Mouse (Mus musculus) kidney, adult 18-20 months (tissue): Measurements from ENCODE around the gene Scin.

ENCODE experiments used
- DNase-seq: peaks from one replicate; pipeline ENCODE4 v3.0.0; 2021

The Scin gene

DNA sequence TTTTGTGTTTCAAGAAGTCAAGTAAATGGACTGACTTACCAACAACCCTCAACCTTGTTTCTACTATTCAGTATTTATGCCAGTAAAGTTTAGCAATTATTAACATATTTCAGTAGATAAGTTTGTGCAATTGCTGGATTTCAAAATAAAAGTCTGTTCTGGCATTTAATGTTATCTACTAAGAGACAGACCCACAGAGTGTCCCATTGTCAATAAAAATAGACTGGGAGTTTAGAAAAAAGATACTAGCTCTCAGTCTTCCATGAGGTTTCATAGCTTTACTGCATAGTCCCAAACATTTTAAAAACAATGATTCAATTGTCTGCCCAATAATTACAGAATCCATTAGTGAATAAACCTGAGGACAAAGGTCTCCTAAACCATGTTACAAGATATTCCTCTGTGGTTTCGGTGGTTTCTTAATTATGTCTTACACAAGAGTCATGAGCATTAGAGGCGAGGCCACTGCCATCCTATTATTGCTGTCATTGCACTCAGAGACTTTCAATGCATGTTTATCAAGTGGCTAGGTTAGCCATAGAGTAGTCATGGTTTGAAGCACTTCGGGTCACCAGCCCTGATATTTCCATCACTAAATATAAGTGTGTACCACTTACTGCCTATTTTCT is 110.9 kb downstream of the Scin start:
- DNase-seq = no peak

DNA sequence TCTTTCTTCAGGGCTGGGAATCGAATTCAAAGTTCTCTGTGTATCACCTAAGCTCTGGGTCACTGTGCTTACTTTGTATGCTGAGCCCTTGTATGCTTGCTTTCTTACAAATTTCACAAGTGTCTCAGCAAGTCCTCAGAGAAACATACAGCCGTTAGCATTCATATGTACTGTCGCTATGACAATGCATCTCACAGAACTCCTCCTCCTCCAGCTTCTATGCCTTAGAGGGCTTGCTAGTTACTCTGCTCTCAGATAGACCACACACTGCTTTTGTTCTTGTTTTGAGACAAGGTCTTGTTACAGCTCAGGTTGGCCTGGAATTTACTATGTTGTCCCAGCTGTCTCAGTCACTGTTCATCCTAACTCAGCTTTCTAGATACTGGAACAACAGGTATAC is 111.7 kb downstream of the Scin start:
- no peak for DNase-seq

DNA sequence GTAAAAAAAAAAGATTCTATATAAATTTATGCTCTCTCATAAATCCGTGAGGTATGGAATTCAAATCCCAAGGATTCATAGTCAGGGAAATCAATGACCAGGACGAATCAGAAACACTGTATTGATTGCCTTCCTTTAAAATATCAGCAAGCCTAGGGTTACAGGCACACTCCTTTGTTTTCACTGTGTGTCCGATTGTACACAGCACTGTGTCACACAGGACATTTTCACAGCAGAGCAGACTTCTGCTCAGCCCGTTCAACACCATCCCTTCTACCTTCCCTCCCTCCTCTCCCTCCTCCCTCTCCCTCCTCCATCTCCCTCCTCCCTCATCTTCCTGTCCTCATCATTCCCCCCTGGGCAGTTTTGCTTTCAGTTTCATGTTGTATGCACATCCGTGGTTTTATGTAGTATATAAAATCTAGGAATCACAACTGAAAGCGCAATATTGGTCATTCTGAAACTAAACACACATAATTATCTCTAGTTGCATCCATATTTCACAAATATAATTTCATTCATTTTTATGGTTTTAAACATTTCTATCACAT is 116.0 kb downstream of the Scin start:
- no peak for DNase-seq

DNA sequence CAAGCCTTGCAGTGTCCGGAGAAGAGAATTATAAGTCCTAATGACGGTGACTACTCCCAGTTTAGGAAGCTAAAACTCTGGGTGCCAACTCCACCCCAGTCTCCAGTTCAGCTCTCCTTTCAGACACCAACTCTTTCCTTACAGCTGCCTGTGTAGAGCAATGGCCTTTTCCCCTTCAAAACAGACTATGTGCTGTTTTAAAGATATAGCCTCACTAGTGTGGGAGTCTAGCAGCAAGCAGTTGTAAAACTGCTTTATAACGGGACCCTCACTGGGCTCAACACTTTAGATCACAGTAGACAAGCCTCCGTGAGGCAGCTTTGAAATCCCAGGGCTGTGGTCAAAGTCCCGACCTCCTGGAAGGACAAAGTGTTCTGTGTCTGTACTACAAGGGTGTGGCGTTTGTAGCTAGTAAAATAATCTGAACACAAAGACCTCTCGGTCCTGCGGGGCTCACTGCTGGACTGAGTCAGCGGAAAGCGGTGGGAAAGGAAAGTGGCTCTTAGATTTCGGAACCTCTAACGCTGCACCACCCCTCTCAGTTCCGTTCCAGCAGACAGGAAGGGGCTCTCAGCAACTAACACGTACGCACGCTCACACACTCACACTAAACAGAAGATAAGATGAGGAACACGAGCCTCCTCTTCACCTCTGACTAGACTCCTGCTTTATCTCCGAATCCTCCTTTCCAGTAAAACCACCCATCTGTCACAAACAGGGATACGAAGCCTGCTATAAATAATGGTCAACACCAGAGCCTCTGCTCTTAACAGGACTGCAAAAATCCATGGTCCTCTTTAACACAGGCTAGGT is 117.2 kb downstream of the Scin start:
- peak; percentile 74 for DNase-seq

DNA sequence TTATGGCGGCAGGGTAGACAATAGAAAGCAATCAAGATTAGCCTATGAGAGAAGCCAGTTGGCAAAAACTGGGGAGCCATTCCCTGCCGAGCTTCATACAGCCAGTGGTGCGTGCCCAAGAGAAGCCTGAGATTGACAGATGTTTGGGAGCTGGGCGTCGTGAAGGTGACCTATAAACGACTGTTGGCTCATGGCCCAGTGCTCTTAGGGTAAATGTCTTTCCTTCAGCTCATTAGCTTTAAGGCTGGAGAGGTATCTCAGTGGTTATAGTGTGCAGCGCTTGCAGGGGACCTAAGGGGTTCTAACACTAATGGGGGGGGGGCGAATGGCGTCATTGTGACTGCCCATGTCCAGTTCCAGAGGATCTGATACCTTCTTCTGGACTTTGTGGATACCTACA is 118.0 kb downstream of the Scin start:
- no peak for DNase-seq

DNA sequence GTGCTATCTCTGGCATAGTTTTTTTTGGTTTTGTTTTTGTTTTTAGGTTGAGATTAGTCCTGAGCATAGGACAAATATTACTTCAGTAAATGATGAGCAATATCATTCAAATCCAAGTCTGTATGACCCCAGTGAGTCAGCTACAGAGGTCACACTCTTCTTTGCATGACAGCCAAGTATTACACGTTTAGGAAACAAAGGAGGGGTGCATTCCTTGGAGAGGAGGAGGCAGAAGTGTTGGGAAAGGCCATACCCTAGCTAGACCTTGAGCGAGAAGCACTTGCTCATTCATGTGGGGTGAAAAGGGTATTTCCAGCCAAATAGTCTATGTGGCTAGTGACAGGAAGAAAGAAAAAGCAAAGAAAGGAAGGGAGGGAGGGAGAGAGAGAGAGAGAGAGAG is 124.2 kb downstream of the Scin start:
- no peak for DNase-seq
